Mouse (Mus musculus): ENCODE results near the gene Lama2. TPM values are rescaled to one million over a fixed set of nuclear protein-coding genes. Genes with fewer than 3 reads are reported as not detected.
A peak's percentile ranks its signal among the peaks of the same experiment; 100 is the strongest.

Gene Lama2
- total RNA-seq, 4 experiments from 2014 or later: 5.9 to 12.8 (median 10.7) TPM

DNA sequence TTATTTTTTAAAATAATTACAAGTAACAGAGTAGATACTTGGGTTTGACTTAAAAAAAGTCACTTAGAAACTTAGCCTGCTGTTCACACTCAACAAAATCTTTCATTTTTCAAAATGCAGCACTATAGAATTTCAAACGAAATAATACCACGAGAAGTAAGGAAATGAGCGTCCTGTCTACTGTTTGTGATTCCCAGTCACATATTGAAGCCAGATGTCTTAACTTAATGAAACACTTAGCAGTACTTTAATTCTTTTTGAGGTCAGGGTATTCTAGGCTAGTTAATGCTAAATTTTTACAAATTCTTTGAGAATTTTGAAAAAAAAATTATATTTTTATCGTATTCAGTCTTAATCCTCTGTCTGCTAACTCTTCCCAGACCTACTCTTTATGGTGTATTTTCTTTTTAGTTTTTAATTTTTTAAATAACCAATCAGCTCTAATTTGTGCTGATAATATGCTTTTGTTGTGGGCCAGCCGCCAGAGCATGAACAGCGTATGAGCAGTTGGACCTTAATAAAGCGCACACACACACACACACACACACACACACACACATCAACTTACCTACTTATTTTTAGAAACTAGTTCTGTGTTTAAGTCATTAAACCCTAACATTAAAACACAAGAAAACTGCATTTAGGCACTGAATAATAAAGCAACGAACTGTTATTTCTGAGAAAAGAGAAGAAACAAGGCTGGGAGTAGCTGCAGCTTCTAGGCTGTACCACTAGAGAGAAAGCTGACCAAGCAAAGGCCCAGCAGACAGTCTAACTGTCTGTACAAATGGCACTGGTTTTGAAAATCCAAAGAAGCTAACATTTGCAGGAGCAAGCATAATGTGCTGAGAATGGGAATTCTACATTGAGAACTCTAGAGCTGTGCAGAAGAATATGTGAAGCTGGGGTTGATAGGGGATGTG, 425.3 kb downstream of the Lama2 start:
- no peak for DNase-seq (ENCODE audit: low spot score in 2 of 2)

DNA sequence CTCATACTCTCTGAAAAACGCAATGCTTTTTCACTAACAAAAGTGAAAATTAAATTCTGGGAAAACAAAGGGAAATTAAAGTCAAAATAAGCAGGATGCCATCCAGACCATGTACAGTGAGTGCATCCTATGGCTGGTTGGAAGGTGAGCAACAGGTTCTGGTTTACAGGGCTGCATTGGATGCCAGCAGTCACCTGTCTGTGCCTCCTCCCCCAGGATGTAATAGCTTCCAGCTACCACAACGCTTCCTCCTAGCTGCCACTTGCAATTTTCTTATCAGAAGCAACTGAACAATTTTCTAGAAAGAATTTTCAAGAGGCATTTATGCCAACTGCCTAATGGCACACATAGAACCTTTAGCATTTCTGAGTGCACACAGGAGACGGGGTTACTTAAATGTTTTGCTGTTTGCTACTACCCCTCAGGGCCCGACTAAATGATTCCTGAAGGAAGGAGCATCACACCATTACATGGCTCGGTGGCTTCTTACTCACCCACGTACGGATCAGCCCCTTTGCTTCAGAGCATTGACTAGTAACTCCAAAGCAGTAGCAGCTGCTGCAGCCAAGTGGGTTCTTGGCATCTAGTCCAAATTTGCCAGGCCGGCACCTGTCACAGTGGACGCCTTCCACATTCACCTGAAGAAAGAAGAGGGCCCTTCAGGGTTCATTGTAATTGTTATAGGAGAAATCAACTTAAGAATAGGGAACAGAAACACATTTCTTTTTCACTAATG, 430.8 kb downstream of the Lama2 start:
- DNase-seq (ENCODE audit: low spot score in 2 of 2): no peak

DNA sequence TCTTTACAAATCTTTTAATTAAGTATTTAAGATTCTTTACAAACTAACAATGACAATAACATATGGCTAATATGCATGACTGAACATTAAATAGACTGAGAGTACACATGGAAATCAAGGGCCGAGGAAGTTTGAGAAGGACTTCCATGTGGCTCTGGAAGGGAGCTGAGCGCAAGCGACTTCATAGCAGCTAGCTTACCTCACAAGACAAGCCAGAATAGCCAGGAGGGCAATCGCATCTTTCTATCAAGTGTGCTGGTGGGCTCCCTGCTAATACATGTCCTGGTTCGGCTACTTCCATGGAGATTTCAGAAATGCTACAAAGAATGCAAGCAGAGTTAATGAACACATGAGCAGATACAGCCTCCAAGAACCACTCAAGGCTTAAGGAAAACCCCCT, 435.4 kb downstream of the Lama2 start:
- DNase-seq (ENCODE audit: low spot score in 2 of 2): no peak

DNA sequence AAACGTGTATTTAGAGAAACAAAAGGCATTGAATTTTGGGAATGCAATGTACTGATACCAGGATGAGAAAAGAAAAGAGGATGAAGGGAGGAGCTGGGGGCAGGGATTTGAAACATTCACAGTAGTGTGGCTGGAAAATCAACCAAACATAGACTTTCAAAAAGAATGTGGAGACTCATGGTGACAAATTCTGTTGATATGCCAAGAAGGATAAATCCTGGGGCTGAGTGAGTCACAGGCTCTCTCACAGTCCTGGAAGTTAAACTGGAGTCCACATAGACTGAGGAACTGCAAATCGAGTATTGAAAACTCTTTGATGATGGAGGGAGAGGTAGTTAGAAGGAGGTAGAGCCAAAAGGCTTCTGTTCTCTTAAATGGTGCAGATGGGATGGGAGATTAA, 445.3 kb downstream of the Lama2 start:
- DNase-seq (ENCODE audit: low spot score in 2 of 2): no peak

DNA sequence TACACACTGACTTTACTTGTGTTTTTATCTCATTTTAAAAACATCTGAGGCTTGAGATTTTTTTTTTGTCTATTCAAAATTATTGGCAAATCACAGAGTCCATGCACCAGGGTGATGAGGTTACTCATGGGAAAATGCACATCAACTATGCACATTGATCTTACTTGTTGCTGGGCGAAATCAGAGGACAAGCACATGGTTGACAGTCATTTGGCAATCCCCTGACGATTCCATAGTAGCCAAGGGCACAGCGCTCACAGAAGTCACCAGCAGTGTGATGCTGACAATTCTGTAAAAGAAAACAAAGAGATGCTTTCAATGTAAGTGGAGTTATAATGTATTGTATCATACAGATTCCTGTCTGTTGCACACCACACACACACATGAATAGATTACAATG, 454.8 kb downstream of the Lama2 start:
- no peak for DNase-seq (ENCODE audit: low spot score in 2 of 2)

DNA sequence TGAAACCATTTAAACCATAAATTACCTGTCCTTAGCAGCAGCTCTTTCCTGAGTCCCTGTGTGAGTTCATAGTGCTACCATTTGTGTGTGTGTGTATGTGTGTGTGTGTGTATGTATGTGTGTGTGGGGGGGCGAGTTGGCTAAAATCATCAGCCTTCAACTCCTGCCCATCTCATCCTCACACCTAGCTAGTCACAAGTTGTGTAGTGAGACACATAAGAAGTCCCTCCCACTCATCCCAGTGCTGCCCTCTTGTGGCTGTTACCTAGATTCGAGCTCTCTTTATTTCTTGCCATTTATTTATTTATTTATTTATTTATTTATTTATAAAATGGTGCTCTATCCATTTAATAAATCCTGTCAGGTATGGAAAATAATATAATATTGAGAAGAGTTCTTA, 457.2 kb downstream of the Lama2 start:
- DNase-seq (ENCODE audit: low spot score in 2 of 2): no peak

DNA sequence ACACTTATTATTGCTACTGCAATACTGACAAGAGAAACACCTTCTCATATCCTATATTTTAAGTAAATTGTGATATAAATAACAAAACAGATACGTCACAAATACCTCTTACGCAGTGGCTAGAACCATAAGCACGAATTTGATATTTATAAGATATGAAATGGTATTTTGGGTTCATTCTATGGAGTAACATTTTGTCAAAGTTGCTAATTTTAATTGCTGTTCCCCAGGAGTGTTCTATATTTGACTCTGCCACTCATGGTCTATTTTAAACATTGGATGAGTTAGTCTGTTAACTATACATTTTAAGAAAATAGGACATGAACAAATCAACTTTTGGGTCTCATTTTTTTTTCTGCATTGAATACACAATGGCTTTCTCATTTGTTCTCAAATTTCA, 469.3 kb downstream of the Lama2 start:
- no peak for DNase-seq (ENCODE audit: low spot score in 2 of 2)

DNA sequence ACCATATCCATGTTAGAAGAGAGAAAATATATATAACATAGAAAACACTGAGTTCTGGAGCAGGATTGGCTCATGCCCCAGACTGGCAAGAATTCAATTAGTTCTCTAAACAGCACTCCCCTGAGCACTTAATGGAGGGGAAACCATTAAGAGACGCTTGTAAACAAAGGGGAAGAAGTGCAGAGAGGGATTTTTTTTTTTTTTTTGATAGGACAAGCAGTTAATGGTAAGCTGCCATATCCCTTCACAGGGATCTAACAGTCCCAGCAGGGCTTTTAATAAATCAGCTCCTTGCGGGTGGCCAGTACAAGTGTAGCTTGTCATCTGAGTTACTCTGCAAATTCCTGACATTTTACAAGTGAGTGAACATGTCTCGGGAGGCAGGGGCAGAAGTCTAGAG, 479.1 kb downstream of the Lama2 start:
- DNase-seq (ENCODE audit: low spot score in 2 of 2): no peak

DNA sequence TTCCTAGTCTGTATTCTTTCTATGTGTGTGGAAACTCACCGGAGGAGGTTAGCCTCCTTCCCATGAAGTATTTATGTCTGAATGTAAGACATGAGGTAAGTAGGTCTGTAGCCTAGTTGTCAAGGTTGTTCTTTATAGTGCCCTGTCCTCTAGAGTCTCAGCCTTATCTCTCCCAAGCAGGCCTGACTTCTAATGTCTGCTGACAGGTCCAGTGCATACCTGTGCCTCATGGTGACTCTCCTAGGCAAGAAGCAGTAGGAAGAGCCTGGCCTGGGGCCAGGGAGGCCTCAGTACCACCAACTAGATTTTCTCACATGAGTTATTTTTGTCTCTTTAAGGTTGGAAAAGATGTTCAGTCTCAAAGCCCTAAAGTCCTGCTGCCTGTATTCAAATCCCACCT, 483.8 kb downstream of the Lama2 start:
- no peak for DNase-seq (ENCODE audit: low spot score in 2 of 2)

DNA sequence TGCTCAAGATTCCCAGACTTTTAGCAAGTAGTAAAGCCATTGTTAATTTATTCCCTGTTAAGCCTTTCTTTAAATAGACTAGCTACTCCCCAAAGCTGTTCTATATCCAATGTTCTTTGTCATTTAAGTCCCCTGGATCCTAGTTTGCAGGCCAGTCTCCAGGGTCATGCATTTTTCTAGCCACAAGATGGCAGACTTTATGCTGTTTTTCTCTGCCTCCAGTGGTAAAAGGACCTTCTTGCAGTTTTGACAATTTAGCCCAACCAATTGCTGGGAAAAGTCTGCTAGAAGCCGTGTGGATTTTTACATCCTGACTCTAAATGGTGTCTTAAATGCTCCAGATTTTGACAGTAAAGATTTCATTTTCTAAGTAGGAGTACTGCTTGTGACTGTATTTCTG, 486.4 kb downstream of the Lama2 start:
- peak; percentile 18 to 61 for DNase-seq (ENCODE audit: low spot score in 2 of 2)

DNA sequence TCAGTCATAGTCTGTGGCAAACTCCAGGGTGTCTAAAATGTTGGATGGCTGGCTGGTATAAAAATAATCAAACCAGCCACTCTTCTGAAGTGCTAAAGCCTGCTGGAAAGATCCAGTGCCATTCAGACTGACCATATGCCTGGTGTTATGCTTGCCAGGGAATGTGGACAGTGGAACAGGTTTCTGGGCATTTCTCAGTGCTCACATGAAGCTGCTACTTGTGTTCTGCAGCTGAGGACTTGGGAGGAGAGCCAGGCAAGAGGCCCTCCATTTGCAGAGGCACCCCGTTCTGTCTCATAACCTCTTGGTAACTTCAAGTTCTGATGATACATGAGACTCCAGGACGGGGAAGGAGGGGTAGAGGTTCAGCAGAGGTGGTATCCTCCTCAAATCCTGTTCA, 492.1 kb downstream of the Lama2 start:
- peak in 1 of 2 experiments; percentile 24 for DNase-seq (ENCODE audit: low spot score in 2 of 2)

DNA sequence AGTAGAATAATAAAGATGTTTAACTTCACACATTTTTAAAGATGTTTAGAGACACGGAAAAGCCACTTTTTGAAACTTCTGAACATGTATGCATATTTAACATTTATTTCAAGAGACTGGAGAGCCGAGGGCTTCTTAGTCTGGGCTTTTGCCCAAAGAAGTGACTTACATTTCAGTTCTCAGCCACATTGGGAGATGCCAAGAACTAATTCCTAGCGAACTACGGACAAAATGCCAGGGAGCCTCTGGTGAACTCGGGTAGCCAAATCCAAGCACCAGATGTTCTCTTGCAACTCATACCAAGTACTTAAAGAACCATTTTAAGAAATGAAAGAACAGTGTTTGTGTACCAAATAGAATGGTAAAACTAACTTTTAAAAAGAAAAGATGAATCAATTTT, 495.8 kb downstream of the Lama2 start:
- no peak for DNase-seq (ENCODE audit: low spot score in 2 of 2)

DNA sequence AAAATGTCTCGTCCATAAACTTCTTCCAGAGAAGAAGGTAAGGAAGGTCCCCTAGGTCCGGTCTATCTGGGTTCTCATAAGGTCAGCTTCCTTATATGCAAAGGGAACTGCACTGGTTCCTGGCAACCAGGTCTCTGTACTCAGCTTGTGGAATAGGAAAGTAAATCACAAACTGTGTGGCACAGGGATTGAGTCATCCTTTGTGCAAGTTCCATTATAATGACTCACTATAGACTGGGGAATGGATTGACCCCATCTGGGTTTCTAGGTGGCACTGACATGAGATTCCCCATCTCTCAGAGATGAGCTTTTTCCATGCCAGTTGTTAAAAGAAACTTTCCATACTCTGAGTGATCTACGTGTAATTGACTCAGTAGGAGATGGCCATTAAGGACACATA, 501.7 kb downstream of the Lama2 start:
- DNase-seq (ENCODE audit: low spot score in 2 of 2): no peak

DNA sequence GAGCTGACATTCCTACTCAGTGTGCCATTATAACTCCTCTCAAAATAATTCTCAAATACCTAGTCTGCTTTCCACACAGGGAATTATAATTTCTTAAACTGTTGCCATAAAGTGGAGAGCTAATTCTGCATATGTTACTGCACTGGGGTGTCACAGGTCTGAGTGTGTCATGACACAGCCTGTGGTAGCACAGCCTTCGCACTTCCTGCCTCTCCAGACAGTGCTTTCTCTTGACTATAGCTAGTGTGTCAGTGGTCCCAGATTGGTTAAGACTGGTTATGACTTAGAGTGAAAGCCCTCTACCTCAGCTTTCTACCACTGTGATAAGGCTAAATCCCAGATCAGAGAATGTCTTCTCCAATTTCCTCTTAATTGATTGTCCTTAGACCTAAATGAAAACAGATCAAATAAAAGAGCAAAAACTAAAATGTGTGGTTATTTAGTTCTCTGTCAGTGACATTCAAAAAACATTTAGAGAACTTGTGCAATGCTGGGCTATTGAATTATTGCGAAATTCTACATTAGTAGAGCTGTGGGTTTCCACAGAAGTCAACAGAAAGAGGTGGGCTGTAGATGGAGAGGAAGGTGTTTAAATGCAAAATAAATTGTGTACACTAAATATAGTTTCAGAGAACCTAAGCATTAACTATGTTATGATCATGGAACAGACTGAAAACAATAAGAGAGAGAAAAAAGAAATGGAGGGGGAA, 502.5 kb downstream of the Lama2 start:
- DNase-seq (ENCODE audit: low spot score in 2 of 2): no peak

DNA sequence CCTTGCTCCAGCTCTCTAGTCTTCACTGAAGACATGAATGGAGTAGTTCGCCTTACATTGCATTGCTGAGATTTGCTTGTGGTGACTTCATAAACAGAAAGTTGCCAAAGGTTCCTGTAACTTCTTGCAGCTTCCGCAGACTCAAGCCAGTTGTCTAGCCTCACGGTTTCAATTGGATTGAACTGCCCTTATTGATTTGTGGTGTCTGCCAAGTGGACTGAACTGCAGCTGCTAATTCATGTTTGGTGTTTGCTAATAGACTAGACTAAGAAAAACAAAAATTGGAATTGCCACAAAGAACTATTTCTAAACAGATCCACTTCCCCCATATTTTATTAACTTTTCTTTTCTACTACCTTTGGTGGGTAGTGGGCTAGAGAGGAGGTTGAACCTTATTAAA, 505.4 kb downstream of the Lama2 start:
- DNase-seq (ENCODE audit: low spot score in 2 of 2): no peak

DNA sequence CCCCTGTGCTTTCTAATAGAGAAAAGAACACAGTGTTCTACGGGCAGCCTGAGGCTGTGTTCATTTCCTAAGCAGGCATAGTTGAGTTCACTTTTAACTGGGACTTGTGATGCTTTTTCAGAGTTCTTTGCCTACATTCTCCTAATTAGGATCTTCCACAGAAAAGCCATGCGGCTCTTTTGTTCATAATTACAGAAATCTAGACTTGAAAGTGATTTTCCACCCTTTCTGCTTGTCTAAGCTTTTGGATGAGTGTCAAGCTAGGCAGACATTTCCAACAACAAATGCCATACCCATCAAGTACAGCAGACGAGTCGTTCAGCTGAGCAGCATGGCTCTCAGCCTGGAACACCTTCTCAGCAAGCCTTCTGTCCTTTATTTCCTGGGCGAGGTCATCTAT, 515.7 kb downstream of the Lama2 start:
- DNase-seq (ENCODE audit: low spot score in 2 of 2): no peak

DNA sequence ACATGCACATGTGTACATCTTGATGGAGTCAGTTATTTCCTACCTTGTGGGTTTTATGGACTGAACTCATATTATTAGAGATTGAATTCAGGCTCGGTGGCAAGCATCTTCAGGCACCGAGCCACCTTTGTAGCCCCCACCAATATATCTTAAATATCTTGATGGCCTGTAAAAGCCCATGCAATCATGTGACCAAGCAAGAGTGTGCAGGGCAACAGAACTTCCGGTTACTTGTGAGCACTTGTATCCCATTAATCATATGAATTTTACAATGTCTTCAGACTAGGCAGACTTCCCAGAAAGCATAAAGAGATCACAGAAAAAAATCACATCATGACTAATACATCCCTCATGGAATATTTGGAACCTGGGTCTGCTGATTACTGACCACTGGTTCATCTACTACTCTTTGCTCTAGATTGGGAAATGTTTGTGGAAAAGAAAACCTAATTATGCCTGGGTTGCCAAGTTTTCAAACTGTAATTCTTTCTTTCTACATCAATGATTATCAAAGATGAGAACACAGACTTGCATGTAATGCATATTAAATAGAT, 517.7 kb downstream of the Lama2 start:
- no peak for DNase-seq (ENCODE audit: low spot score in 2 of 2)

DNA sequence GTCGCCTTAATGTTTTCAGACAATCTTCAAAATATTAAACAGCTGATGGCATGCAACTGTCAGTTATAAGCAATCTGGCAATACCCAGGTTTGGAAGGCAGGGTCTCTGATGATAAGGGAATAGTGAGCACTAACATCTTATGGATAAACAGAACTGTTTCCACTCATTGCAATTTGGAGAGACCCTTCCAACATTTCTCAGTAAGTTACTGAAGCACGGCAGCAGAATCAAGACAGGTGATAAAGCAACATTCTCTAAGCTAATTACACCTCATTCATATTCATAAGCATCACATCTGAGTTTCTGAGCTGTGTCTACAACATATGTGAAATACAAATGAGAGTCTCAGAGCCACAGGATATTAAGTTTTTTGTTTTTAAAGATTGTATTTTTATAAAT, 542.4 kb downstream of the Lama2 start:
- DNase-seq (ENCODE audit: low spot score in 2 of 2): no peak

DNA sequence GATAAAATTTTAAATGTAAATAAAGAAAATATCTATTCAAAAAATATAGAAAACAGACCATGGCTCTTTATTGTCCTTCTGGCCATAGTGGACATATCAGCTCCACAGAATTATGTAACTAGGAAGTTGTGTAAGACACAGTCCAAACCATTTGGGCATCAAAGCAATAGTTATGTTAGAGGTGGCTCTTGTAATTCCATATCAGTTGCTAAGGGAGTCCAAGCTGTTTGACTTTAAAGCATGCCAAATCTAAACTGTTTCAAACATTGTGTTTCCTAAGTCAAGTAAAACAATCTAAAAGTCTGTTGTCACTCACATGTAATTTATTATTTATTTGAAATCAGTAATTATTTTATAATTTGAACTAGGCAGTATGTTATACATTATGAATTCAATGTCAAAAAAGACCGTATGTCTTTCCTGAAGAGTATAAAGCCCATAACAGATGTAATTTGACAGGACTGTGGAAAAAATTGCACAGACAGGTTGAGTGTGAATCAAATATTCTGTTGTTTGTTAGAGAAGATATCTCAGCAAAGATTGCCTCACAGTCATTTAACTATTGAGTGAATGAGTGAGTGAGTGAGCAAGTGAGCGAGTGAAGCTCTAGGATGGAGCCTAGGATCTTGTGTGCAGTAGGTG, 550.6 kb downstream of the Lama2 start:
- no peak for DNase-seq (ENCODE audit: low spot score in 2 of 2)

DNA sequence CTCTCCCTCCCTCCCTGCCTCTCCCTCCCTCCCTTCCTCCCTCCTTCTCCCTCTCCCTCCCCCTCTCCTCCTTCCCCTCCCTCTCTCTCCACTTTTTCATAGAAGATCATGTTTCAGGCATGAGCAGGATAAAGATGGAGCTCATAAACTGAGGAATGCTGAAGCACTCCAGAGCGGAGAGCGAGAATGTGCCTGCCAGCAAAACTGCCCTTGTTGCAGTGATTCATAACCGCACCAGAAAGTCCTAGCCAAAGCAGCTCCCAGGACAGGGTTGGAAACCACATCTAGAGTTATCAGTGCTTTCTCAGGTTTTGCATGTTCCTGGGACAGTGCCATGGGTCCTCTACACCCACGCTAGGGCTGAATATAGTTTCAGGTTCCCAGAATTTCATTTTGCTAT, 555.9 kb downstream of the Lama2 start:
- no peak for DNase-seq (ENCODE audit: low spot score in 2 of 2)

DNA sequence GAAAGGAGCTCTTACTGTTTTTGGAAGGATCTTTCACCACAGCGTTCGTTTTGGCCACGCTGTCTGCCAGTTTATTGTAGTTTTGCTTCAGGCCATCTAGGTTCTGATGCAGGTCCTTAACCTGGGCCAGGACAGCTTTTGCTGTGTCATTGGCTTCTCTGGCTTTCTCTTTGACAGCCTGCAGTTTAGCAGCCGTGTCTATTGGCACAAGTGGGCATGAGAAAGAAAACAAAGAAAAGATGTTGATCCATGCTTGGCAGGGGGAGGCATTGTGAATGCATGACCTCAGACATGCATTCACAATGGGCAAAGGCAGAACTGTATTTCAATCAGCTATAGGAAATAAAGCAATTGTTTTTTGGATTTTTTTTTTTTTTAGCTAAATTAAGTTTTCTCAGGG, 565.1 kb downstream of the Lama2 start:
- no peak for DNase-seq (ENCODE audit: low spot score in 2 of 2)
